Mouse (Mus musculus) limb, embryonic 11.5 days (tissue): Measurements from ENCODE around the gene Lmx1a. TPM values are rescaled to one million over a fixed set of nuclear protein-coding genes. Genes with fewer than 3 reads are reported as not detected.

Source experiments
- polyA plus RNA-seq: library from polyadenylated mRNA; unstranded; fragments of >200 nt; fragmentation: Nextera tagmentation; extraction: Ambion mirVana; gene quantifications from 2 replicates; pipeline ENCODE4 v1.2.1, GENCODE M21; 2014

Gene Lmx1a
- polyA plus RNA-seq, 1 experiment from 2014 or later = 0.97 TPM

Other genes with a start within 250 kb of the Lmx1a start
- gene Lrrc52, start 222.5 kb upstream of the Lmx1a start, polyA plus RNA-seq = not detected in 2 replicates
- 4.5 and 4.9 TPM in 2 replicates for gene Rxrg, start 90.9 kb upstream of the Lmx1a start, polyA plus RNA-seq